Mouse (Mus musculus) liver, postnatal 0 days (tissue): ENCODE measurements around the gene Gadd45g.

Experiments used
- CTCF ChIP-seq: sonication (generic); IDR thresholded peaks from 2 replicates; pipeline ENCODE4 v1.5.1; 2016; ENCODE audit warnings: antibody characterized with exemption, low read depth
- EP300 ChIP-seq: IDR thresholded peaks from 2 replicates; pipeline ENCODE4 v1.6.1; 2016; ENCODE audit warnings: antibody characterized with exemption, low read depth, mild to moderate bottlenecking

- TF ChIP-seq CTCF = no peak
- no peak for TF ChIP-seq EP300
These were observed 45.6 kb upstream of the Gadd45g start for GRCm38 (mm10) chr13:51800921-51801320.
